Mouse (Mus musculus) embryonic facial prominence, embryonic 13.5 days (tissue): ENCODE data around the gene Olfr644. TPM values are rescaled to one million over a fixed set of nuclear protein-coding genes. Genes with fewer than 3 reads are reported as not detected.

Source experiments
- ATAC-seq: fragments of 200-750 bp; cut with Nextera tagmentation; 2 replicates; pipeline ENCODE4 v1.8.0; 2017; ENCODE audit warnings: low read depth; ENCODE audit not compliant: insufficient number of reproducible peaks, insufficient read depth, low FRiP score, low TSS enrichment
- H3K27ac ChIP-seq: fragments of 300-500 bp; sonication (generic); 2 replicates; pipeline ENCODE4 v1.5.1; 2015; ENCODE audit warnings: moderate library complexity, mild to moderate bottlenecking, inconsistent platforms
- H3K27me3 ChIP-seq: fragments of 300-500 bp; sonication (generic); 2 replicates; pipeline ENCODE4 v1.6.1; 2015; ENCODE audit warnings: mild to moderate bottlenecking, inconsistent platforms
- H3K36me3 ChIP-seq: fragments of 300-500 bp; sonication (generic); 2 replicates; pipeline ENCODE4 v1.6.1; 2015; ENCODE audit warnings: mild to moderate bottlenecking, inconsistent platforms
- H3K4me1 ChIP-seq: fragments of 300-500 bp; sonication (generic); 2 replicates; pipeline ENCODE4 v1.6.1; 2015; ENCODE audit warnings: inconsistent platforms
- H3K4me2 ChIP-seq: fragments of 300-500 bp; sonication (generic); 2 replicates; pipeline ENCODE4 v1.6.1; 2015; ENCODE audit warnings: moderate library complexity, mild to moderate bottlenecking, inconsistent platforms
- H3K4me3 ChIP-seq: fragments of 300-500 bp; sonication (generic); 2 replicates; pipeline ENCODE4 v1.5.1; 2015; ENCODE audit warnings: mild to moderate bottlenecking, inconsistent platforms
- H3K9ac ChIP-seq: fragments of 300-500 bp; sonication (generic); 2 replicates; pipeline ENCODE4 v1.6.1; 2015; ENCODE audit warnings: mild to moderate bottlenecking, inconsistent platforms
- H3K9me3 ChIP-seq: fragments of 300-500 bp; sonication (generic); 2 replicates; pipeline ENCODE4 v1.6.1; 2016; ENCODE audit warnings: inconsistent platforms
- WGBS: fragments of 180-500 bp; shearing (Covaris S2); methylation state at CpG from one replicate; pipeline ENCODE4 v1.1.7; 2015; ENCODE audit warnings: mixed read lengths; 5-methylcytosine and 5-hydroxymethylcytosine counted together
- polyA plus RNA-seq: library from polyadenylated mRNA; unstranded; fragments of >200 nt; fragmentation: Nextera tagmentation; extraction: Ambion mirVana; gene quantifications from 2 replicates; pipeline ENCODE4 v1.2.1, GENCODE M21; 2015

The Olfr644 gene
- polyA plus RNA-seq, result not detected in 2 replicates

DNA sequence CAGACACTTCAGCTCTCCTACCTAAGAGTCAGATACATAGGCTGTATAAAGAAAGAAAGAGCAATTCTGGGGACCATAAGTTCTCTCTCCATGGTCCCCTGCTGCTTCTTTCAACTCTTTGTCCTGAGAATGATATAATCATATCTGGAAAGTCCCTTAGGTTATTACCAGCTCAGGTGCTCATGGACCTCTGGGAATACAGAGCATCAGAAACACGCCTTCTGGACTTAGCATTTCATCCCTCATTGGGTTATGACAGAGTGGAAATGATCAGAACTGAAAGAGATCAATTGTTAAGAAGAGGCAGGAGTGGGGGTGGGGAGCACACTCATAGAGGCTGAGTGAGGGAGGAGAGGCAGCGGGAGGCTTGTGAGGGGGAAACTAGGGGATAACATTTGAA is at the start of gene Olfr644:
TSS of gene Olfr644 (minus strand) at position 101 of the 400 bp plus-strand sequence.
- no peaks in the 10 kb centered on the region for H3K36me3 ChIP-seq
- no peak within 1 kb of the TSS for H3K27ac ChIP-seq

GRCm38 (mm10) chr7:104104757-104104972 is 33.0 kb upstream of the Olfr644 start, which contains the start of gene Olfr646:
Gene Olfr646 (plus strand): TSS chr7:104104873.
- no peak within 1 kb of the TSS for H3K4me2 ChIP-seq
- H3K27me3 ChIP-seq, result no peaks in the 10 kb centered on the region
- H3K9ac ChIP-seq, result no peak within 1 kb of the TSS
- no peaks in the 10 kb centered on the region for H3K4me1 ChIP-seq
- no peak within 1 kb of the TSS for H3K27ac ChIP-seq
- no peaks in the 10 kb centered on the region for H3K9me3 ChIP-seq
- ATAC-seq, result no peak
- H3K36me3 ChIP-seq, result no peaks in the 10 kb centered on the region
- H3K4me3 ChIP-seq, result no peak within 1 kb of the TSS

More for the DNA sequence above, at the start of gene Olfr644:
- no peak within 1 kb of the TSS for H3K4me3 ChIP-seq
- no peak for ATAC-seq
- H3K9me3 ChIP-seq, result no peaks in the 10 kb centered on the region
- H3K27me3 ChIP-seq, result no peaks in the 10 kb centered on the region
- WGBS, result 60% methylated on average over 2 of the region's 2 CpGs
- no peak within 1 kb of the TSS for H3K9ac ChIP-seq
- no peak within 1 kb of the TSS for H3K4me2 ChIP-seq
- H3K4me1 ChIP-seq, result no peaks in the 10 kb centered on the region

DNA sequence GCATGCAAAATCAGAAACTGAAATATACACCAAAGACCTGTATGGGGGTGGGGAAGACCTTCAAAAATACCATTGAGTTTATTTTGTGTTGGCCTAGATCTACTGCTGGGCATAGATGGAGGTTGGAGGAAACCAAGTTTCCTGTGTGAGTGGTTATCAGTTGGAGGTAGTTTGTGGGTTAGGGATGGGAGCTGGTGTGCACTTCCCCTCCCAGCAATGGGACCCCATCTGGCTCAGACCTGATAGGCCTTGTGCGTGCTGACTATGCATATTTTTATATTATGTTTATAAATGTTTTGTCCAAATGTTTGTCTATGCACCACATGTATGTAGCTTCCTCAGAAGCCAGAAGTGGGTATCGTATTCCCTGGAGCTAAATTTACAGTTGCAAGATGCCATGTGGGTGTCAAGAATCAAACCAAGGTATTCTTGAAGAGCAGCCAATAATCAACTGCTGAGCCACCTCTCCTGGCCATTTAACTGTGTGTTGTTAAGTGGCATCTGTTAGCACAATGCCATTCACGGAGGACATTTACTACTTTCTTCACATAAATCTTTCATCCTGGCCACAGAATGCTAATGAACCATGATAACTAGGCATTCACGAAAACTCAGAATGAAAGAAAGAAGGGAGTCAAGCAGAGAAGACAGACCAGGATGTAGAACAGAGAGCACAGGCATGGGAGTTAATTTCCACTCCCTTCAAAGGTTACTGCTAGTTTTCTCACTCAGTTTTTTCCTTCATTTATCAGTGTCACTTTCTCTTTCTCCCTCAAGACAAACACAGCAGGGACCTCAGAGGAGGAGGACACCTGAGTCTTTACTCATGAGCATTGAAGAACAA is 32.5 kb upstream of the Olfr644 start:
- Histone ChIP-seq H3K36me3 (no peaks in the 10 kb centered on the region), H3K4me1 (no peaks in the 10 kb centered on the region), H3K9me3 (no peaks in the 10 kb centered on the region), H3K4me3 (no peak overlapping the region), H3K4me2 (no peak overlapping the region), H3K9ac (no peak overlapping the region), H3K27ac (no peak overlapping the region), H3K27me3 (no peaks in the 10 kb centered on the region)
- ATAC-seq, result no peak
- WGBS, result 74% methylated on average over 4 of the region's 4 CpGs

- no peaks in the 10 kb centered on the region for H3K27me3 ChIP-seq
- H3K36me3 ChIP-seq, result no peaks in the 10 kb centered on the region
- no peak for ATAC-seq
- H3K4me1 ChIP-seq, result no peaks in the 10 kb centered on the region
- no peak within 1 kb of the TSS for H3K4me2 ChIP-seq
- no peak within 1 kb of the TSS for H3K27ac ChIP-seq
- H3K9me3 ChIP-seq, result no peaks in the 10 kb centered on the region
- no peak within 1 kb of the TSS for H3K9ac ChIP-seq
- H3K4me3 ChIP-seq, result no peak within 1 kb of the TSS
- 36% methylated on average over 1 of the region's 1 CpGs for WGBS
Observed at GRCm38 (mm10) chr7:104085365-104085764, 13.7 kb upstream of the Olfr644 start, which contains the start of gene Olfr645. Gene Olfr645 (minus strand): TSS chr7:104085465.

- Histone ChIP-seq H3K4me1 (no peaks in the 10 kb centered on the region), H3K27ac (no peak within 1 kb of the TSS), H3K4me2 (no peak within 1 kb of the TSS), H3K9me3 (no peaks in the 10 kb centered on the region), H3K4me3 (no peak within 1 kb of the TSS), H3K9ac (no peak within 1 kb of the TSS), H3K27me3 (no peaks in the 10 kb centered on the region), H3K36me3 (no peaks in the 10 kb centered on the region)
- 53% methylated on average over 2 of the region's 2 CpGs for WGBS
- no peak for ATAC-seq
Observed at GRCm38 (mm10) chr7:104061345-104061744, 10.3 kb downstream of the Olfr644 start, which contains the start of gene 4930516K23Rik. Gene 4930516K23Rik (minus strand): TSS chr7:104061445.

- no peak for ATAC-seq
- no peak overlapping the region for H3K4me2 ChIP-seq
- no peaks in the 10 kb centered on the region for H3K4me1 ChIP-seq
- no peaks in the 10 kb centered on the region for H3K36me3 ChIP-seq
- no peaks in the 10 kb centered on the region for H3K9me3 ChIP-seq
- H3K27ac ChIP-seq, result no peak overlapping the region
- WGBS, result 94% methylated on average over 1 of the region's 1 CpGs
- no peak overlapping the region for H3K9ac ChIP-seq
- no peaks in the 10 kb centered on the region for H3K27me3 ChIP-seq
- H3K4me3 ChIP-seq, result no peak overlapping the region
Observed at GRCm38 (mm10) chr7:104059215-104059614, 12.5 kb downstream of the Olfr644 start.

DNA sequence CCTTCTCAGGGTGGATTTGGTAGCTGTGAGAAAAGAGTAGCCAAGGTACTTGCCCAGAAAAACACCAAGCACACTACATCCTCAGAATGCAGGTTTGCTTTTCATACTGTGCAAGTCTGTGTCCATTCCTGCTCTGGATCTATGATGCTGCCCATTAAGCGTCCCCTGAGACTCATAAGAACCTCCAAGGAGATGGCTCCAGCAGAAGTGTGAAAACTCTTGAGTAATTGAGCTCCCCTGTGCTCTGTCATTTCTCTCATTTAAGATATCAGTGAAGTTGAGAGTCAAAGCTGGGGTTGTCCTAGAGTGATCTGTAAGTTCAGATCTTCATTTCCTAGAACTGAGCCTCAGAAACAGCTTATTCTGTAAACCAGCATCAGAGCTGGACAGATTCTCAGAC is 19.1 kb downstream of the Olfr644 start, which contains the start of gene Olfr642:
TSS of gene Olfr642 (minus strand) at position 101 of the 400 bp plus-strand sequence.
- no peaks in the 10 kb centered on the region for H3K36me3 ChIP-seq
- 65% methylated on average over 1 of the region's 1 CpGs for WGBS

DNA sequence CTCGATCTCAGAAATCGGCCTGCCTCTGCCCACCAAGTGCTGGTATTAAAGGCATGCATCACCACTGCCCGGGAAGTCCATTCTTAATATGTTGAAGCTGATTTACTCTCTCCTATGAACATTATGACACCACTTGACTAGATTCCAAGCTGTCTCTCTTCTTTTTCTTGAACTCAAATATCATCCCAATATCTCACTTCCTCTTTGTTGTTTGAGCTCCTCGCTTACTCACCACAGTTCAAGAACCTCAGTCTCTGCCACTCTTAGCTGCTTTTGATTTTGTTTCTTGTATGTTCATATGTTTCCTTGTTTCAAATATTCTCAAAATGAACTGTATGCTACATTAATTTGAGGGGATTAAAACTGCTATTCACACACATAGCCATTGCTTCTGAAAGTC is 20.9 kb downstream of the Olfr644 start:
- WGBS, result 85% methylated on average over 4 of the region's 4 CpGs
- no peaks in the 10 kb centered on the region for H3K36me3 ChIP-seq
- no peak for ATAC-seq

More for the DNA sequence above, 19.1 kb downstream of the Olfr644 start, which contains the start of gene Olfr642:
- no peaks in the 10 kb centered on the region for H3K4me1 ChIP-seq
- no peak within 1 kb of the TSS for H3K27ac ChIP-seq
- no peak within 1 kb of the TSS for H3K4me2 ChIP-seq
- H3K9me3 ChIP-seq, result no peaks in the 10 kb centered on the region
- no peaks in the 10 kb centered on the region for H3K27me3 ChIP-seq
- no peak within 1 kb of the TSS for H3K4me3 ChIP-seq
- no peak within 1 kb of the TSS for H3K9ac ChIP-seq
- ATAC-seq, result no peak

DNA sequence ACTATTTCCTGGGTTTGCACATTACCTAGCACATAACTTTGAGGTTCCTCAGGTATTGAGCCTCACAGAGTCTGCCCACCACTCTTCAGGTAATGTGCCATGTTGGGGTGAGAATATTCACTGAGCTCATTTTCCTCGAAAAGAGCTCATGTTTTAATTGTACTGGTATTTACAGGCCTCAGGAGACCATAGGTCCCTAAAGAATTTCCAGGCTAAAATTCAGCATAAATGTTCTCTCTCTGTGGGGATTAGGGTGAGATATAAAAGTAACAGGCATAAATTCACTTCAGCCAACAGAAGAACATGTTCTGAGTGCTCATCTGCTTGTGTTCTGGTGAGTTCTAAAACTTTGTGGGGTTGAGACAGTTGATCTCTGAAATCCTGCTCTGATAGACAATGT is 36.5 kb downstream of the Olfr644 start, which contains the start of gene Olfr641:
TSS of gene Olfr641 (plus strand) at position 301 of the 400 bp plus-strand sequence.
- Histone ChIP-seq H3K36me3 (no peaks in the 10 kb centered on the region), H3K9me3 (no peaks in the 10 kb centered on the region), H3K27me3 (no peaks in the 10 kb centered on the region), H3K9ac (no peak within 1 kb of the TSS), H3K4me1 (no peaks in the 10 kb centered on the region), H3K27ac (no peak within 1 kb of the TSS), H3K4me3 (no peak within 1 kb of the TSS), H3K4me2 (no peak within 1 kb of the TSS)
- 60% methylated on average over 1 of the region's 1 CpGs for WGBS
- no peak for ATAC-seq

More for the DNA sequence above, 20.9 kb downstream of the Olfr644 start:
- Histone ChIP-seq H3K4me1 (no peaks in the 10 kb centered on the region), H3K9ac (no peak overlapping the region), H3K27me3 (no peaks in the 10 kb centered on the region), H3K9me3 (no peaks in the 10 kb centered on the region), H3K27ac (no peak overlapping the region), H3K4me2 (no peak overlapping the region), H3K4me3 (no peak overlapping the region)

- H3K4me2 ChIP-seq, result no peak overlapping the region
- no peaks in the 10 kb centered on the region for H3K9me3 ChIP-seq
- WGBS, result 70% methylated on average over 3 of the region's 3 CpGs
- H3K4me3 ChIP-seq, result no peak overlapping the region
- no peak for ATAC-seq
- no peaks in the 10 kb centered on the region for H3K4me1 ChIP-seq
- H3K27ac ChIP-seq, result no peak overlapping the region
- H3K36me3 ChIP-seq, result no peaks in the 10 kb centered on the region
- H3K9ac ChIP-seq, result no peak overlapping the region
- no peaks in the 10 kb centered on the region for H3K27me3 ChIP-seq
Observed at GRCm38 (mm10) chr7:104026978-104027377, 44.7 kb downstream of the Olfr644 start.

DNA sequence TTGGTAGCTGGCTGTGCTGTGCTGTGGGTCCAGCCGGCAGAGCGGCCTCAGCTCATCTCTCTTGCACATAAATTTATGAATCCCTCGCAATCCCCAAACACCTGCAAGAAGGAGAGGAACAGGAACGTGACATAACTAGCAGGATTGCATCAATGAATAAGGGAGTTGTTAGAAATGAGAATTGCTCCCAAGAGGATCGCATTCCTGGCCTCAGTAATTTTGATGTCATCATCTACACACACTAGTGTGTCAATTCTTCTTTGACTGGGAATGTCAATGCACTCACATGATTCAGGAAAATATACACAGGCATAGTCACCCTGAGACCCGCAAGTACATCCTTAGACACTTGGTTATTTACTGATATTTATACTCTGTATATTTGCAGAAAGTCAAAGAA is 46.2 kb downstream of the Olfr644 start, which contains the start of gene Olfr640:
TSS of gene Olfr640 (minus strand) at position 101 of the 400 bp plus-strand sequence.
- no peak within 1 kb of the TSS for H3K4me2 ChIP-seq
- no peaks in the 10 kb centered on the region for H3K36me3 ChIP-seq
- H3K27me3 ChIP-seq, result no peaks in the 10 kb centered on the region
- no peak within 1 kb of the TSS for H3K27ac ChIP-seq
- ATAC-seq, result no peak
- no peak within 1 kb of the TSS for H3K9ac ChIP-seq
- H3K4me3 ChIP-seq, result no peak within 1 kb of the TSS
- no peaks in the 10 kb centered on the region for H3K4me1 ChIP-seq
- 76% methylated on average over 6 of the region's 6 CpGs for WGBS
- H3K9me3 ChIP-seq, result no peaks in the 10 kb centered on the region

DNA sequence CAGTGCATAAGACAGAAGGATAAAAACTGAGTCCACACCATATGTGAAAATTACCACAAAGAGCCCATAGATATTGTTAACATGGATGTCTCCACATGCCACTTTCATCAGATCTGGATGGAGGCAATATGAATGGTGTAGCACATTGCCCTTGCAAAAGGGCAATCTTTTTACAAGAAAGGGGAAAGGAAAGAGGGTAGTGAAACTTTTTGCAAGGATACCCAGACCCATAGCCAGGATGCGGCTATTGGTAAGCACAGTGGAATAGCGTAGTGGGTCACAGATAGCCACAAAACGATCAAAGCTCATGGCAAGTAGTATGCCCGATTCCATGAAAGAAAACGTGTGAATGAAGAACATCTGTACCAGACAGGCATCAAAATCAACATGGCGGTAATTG is 50.0 kb downstream of the Olfr644 start:
- Histone ChIP-seq H3K27me3 (no peaks in the 10 kb centered on the region), H3K36me3 (no peaks in the 10 kb centered on the region), H3K4me1 (no peaks in the 10 kb centered on the region), H3K9me3 (no peaks in the 10 kb centered on the region), H3K9ac (no peak overlapping the region), H3K27ac (no peak overlapping the region), H3K4me2 (no peak overlapping the region), H3K4me3 (no peak overlapping the region)
- ATAC-seq, result no peak
- WGBS, result 89% methylated on average over 6 of the region's 6 CpGs
